23 mouse cellular contexts compared by ENCODE assay signal in the genomic region with DNA sequence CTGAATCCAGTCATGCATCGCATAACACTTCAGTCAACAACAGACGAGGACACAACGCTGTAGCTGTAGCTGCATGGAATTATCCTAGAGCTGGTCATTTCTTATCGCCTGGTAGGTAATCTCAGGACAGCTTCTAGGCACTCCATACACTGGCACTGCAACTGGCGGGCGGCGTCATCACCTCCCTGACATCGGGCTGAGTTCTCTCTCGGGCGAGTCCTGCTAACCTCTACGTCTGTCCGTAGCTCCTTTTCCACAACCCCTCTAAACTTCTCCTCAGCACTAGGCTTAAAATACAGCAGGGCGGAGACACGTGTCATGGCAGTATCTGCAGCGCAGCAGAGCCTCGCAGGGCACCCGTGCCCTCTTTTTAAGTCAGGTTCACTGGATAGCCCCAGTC. TPM values are rescaled to one million over a fixed set of nuclear protein-coding genes. Genes with fewer than 3 reads are reported as not detected.
DNase-seq lines count a peak whose midpoint lies in the region; ATAC-seq and TF ChIP-seq lines count a peak whose summit lies in the region.
"Had no signal": no experiment of that assay in that cellular context is flagged by ENCODE, and none has a peak within 500 bp of the region (broad histone marks: within the 10 kb centered on the region; RNA-seq: fewer than 3 reads in every experiment).

No protein-coding gene starts in this region.

- peaks cover 0 to 9% of the 10 kb centered on the region in 2 experiments; a peak in 1 of 4 replicates for H3K4me1 ChIP-seq in ES-E14 (ENCODE audit: control insufficient read depth in 2 of 2, insufficient read depth in 2 of 2, low read length in 2 of 2, poor library complexity in 1 of 2)
- H3K4me1 ChIP-seq in heart, embryonic 11.5 days (ENCODE audit: control insufficient read depth, insufficient read depth, low read length), result peaks cover 9% of the 10 kb centered on the region
- H3K4me1 ChIP-seq: limb, embryonic 10.5 days had no signal

- H3K4me2 ChIP-seq in heart, embryonic 11.5 days, result peak overlapping the region; percentile 47
- H3K4me2 ChIP-seq: forebrain, embryonic 12.5 days; liver, embryonic 11.5 days; midbrain, embryonic 15.5 days; neural tube, embryonic 15.5 days had no signal

- no peak for ATAC-seq in heart, embryonic 11.5 days (replicated peaks; ENCODE audit: insufficient number of reproducible peaks, low FRiP score, low TSS enrichment)
- ATAC-seq: hindbrain, embryonic 16.5 days; intestine, postnatal 0 days; midbrain, embryonic 15.5 days had no signal

- H3K9ac ChIP-seq in ES-E14 (ENCODE audit: insufficient read depth, low read depth, low read length, poor library complexity, severe bottlenecking), result 0 out of 2 replicates have a peak overlapping the region, but pooled peaks have one; percentile 40
- H3K9ac ChIP-seq in heart, embryonic 11.5 days (ENCODE audit: low read depth, low read length), result no peak overlapping the region
- H3K9ac ChIP-seq: forebrain, embryonic 12.5 days; midbrain, embryonic 15.5 days; neural tube, embryonic 15.5 days had no signal

- DNase-seq in heart, adult 18-20 months, result peak; percentile 49 to 52
- no peak for DNase-seq in heart, postnatal 25 days (ENCODE audit: low spot score)
- DNase-seq in ES-E14 (ENCODE audit: low read depth, low spot score), result no peak
- peak; percentile 41 to 45 for DNase-seq in heart, postnatal 10 days
- DNase-seq in spleen, postnatal 10 days (ENCODE audit: low spot score in 2 of 2), result no peak
- DNase-seq in adipocyte (ENCODE audit: low spot score), result no peak
- DNase-seq: adrenal gland, adult 2 months; cerebellum, adult 8-10 months; gastrocnemius, postnatal 14 days; lung, adult 18-20 months; lung, postnatal 36 days; spleen, adult 18-20 months; thymus, postnatal 4 days had no signal

- WGBS in heart, embryonic 11.5 days (ENCODE audit: insufficient replicate concordance), result 47% methylated on average over 17 of the region's 17 CpGs

- no peaks in the 10 kb centered on the region for H3K9me3 ChIP-seq in ES-E14 (ENCODE audit: control insufficient read depth, insufficient read depth, low read depth, low read length)
- H3K9me3 ChIP-seq in heart, embryonic 11.5 days (replicated peaks; ENCODE audit: control insufficient read depth, low read length), result no peaks in the 10 kb centered on the region
- H3K9me3 ChIP-seq: forebrain, embryonic 12.5 days; limb, embryonic 10.5 days; midbrain, embryonic 15.5 days; neural tube, embryonic 15.5 days had no signal

- H3K27ac ChIP-seq in ES-E14 (ENCODE audit: insufficient read depth, low read depth, low read length, poor library complexity, severe bottlenecking), result no peak overlapping the region
- 0 out of 2 replicates have a peak overlapping the region, but pooled peaks have one; percentile 35 for H3K27ac ChIP-seq in heart, embryonic 11.5 days (ENCODE audit: low read depth, low read length)
- H3K27ac ChIP-seq: forebrain, embryonic 12.5 days; limb, embryonic 10.5 days; midbrain, embryonic 15.5 days; neural tube, embryonic 15.5 days had no signal

- intact Hi-C loops in heart, postnatal 25 days (cut with DNase I), result no loop called here
- intact Hi-C loops in heart, postnatal 10 days (cut with DNase I), result loop anchor here (5.0 kb wide), 1 partner anchor 176 kb away; a partner anchor contains a TSS

- no peaks in the 10 kb centered on the region for H3K36me3 ChIP-seq in ES-E14 (ENCODE audit: control insufficient read depth, insufficient read depth, low read length, poor library complexity, severe bottlenecking)
- no peaks in the 10 kb centered on the region for H3K36me3 ChIP-seq in heart, embryonic 11.5 days (ENCODE audit: control insufficient read depth, insufficient read depth, low read length)
- H3K36me3 ChIP-seq: forebrain, embryonic 12.5 days; midbrain, embryonic 15.5 days; neural tube, embryonic 15.5 days had no signal

- H3K4me3 ChIP-seq in ES-E14 (ENCODE audit: insufficient read depth in 1 of 2, low read depth in 1 of 2, low read length in 2 of 2, poor library complexity in 1 of 2, severe bottlenecking in 1 of 2), result no peak overlapping the region
- H3K4me3 ChIP-seq in heart, embryonic 11.5 days (ENCODE audit: low read depth, low read length), result no peak overlapping the region
- H3K4me3 ChIP-seq: forebrain, embryonic 12.5 days; limb, embryonic 10.5 days; midbrain, embryonic 15.5 days; myocyte; neural tube, embryonic 15.5 days had no signal

- in situ Hi-C loops in ES-E14 (cut with MboI; ENCODE audit: low sequenced_read_pairs in 2 of 2, unreplicated experiment in 2 of 2), result no loop called here

- H3K27me3 ChIP-seq in heart, embryonic 11.5 days (ENCODE audit: control insufficient read depth, insufficient read depth, low read length), result no peaks in the 10 kb centered on the region
- H3K27me3 ChIP-seq: CH12.LX; forebrain, embryonic 12.5 days; midbrain, embryonic 15.5 days; neural tube, embryonic 15.5 days had no signal

TF ChIP-seq in ES-E14, 5 proteins besides CTCF, POLR2A, EP300 and RAD21:
- TF ChIP-seq ZNF384 (IDR thresholded peaks at IDR 0.05; ENCODE audit: low read depth, low read length) (no peak), HCFC1 (IDR thresholded peaks at IDR 0.05; ENCODE audit: borderline replicate concordance, insufficient read depth, low read length) (no peak), ZC3H11A (IDR thresholded peaks at IDR 0.05; ENCODE audit: borderline replicate concordance, low read depth, low read length) (no peak), CHD2 (IDR thresholded peaks at IDR 0.05; ENCODE audit: low read depth, low read length) (no peak), MAFK (IDR thresholded peaks at IDR 0.05; ENCODE audit: insufficient read depth, low read depth, low read length) (no peak)

RNA-seq across cellular contexts. Expression of a gene that starts 23.3 kb away (rescaled TPM):
- total RNA-seq in heart, adult 18-20 months (2021), result 10 to 100 TPM; 18.1 to 23.1 TPM
- total RNA-seq in heart, postnatal 25 days (2021), result 10 to 100 TPM; 24.8 to 27.7 TPM
- total RNA-seq in ES-E14 (2012; rRNA removed), result 26.2 and 33.1 TPM in 2 replicates
- 14.9 and 19.7 TPM in 2 replicates for polyA plus RNA-seq in heart, embryonic 11.5 days (2014; fragmentation: Nextera tagmentation; extraction: Ambion mirVana)
- 10 to 100 TPM; 25.3 to 29.7 TPM for total RNA-seq in heart, postnatal 10 days (2021)

Comparison
In these comparisons a context has a peak if more than half of its experiments do, and no peak if none do; other contexts are left out.
1. DNase-seq: peak in heart, adult 18-20 months (2 of 2) and heart, postnatal 10 days (2 of 2); none in heart, postnatal 25 days (single experiment), ES-E14 (single experiment), spleen, postnatal 10 days (0 of 2) and adipocyte (single experiment).